Mouse (Mus musculus) midbrain, postnatal 0 days (tissue): ENCODE data around the gene Fam47c. TPM values are rescaled to one million over a fixed set of nuclear protein-coding genes. Genes with fewer than 3 reads are reported as not detected.

Experiments
- ATAC-seq: fragments of 200-750 bp; cut with Nextera tagmentation; 2 replicates; pipeline ENCODE4 v1.8.0; 2017; ENCODE audit warnings: moderate number of reproducible peaks, mild to moderate bottlenecking, moderate TSS enrichment, moderate library complexity; ENCODE audit not compliant: low FRiP score
- DNase-seq: peaks from one replicate; pipeline ENCODE4 v3.0.0-alpha.2; 2015; ENCODE audit warnings: low spot score
- H3K27ac ChIP-seq: fragments of 300-500 bp; sonication (generic); 2 replicates; pipeline ENCODE4 v1.5.1; 2014; ENCODE audit warnings: low read depth, mild to moderate bottlenecking, low read length, mixed read lengths
- H3K27me3 ChIP-seq: fragments of 300-500 bp; sonication (generic); 2 replicates; pipeline ENCODE4 v1.6.1; 2014; ENCODE audit warnings: low read length, control low read depth, mixed read lengths; ENCODE audit not compliant: insufficient read depth
- H3K36me3 ChIP-seq: fragments of 300-500 bp; sonication (generic); 2 replicates; pipeline ENCODE4 v1.6.1; 2014; ENCODE audit warnings: low read length, control low read depth, mixed read lengths; ENCODE audit not compliant: insufficient read depth
- H3K4me1 ChIP-seq: fragments of 300-500 bp; sonication (generic); 2 replicates; pipeline ENCODE4 v1.6.1; 2014; ENCODE audit warnings: mild to moderate bottlenecking, control low read depth, antibody characterized with exemption, low read length, mixed read lengths; ENCODE audit not compliant: insufficient read depth
- H3K4me2 ChIP-seq: fragments of 300-500 bp; sonication (generic); 2 replicates; pipeline ENCODE4 v1.6.1; 2014; ENCODE audit warnings: low read depth, mild to moderate bottlenecking, low read length, mixed read lengths; ENCODE audit not compliant: poor library complexity, severe bottlenecking
- H3K4me3 ChIP-seq: fragments of 300-500 bp; sonication (generic); 2 replicates; pipeline ENCODE4 v1.5.1; 2014; ENCODE audit warnings: low read depth, mild to moderate bottlenecking, low read length, moderate library complexity
- H3K9ac ChIP-seq: fragments of 300-500 bp; sonication (generic); replicated peaks from 2 replicates; pipeline ENCODE4 v1.6.1; 2014; ENCODE audit warnings: mild to moderate bottlenecking, low read length, moderate library complexity, mixed read lengths; ENCODE audit not compliant: poor library complexity, severe bottlenecking
- H3K9me3 ChIP-seq: fragments of 300-500 bp; sonication (generic); 2 replicates; pipeline ENCODE4 v1.6.1; 2016; ENCODE audit warnings: low read length, control low read depth
- CTCF ChIP-seq: IDR thresholded peaks from 2 replicates; pipeline ENCODE4 v1.5.1; 2016; ENCODE audit warnings: antibody characterized with exemption, mild to moderate bottlenecking
- WGBS: fragments of 180-500 bp; shearing (Covaris S2); extraction: QIAGEN DNeasy Blood & Tissue Kit; methylation state at CpG from one replicate; pipeline ENCODE4 v1.1.7; 2014; 5-methylcytosine and 5-hydroxymethylcytosine counted together
- polyA plus RNA-seq: library from polyadenylated mRNA; unstranded; fragments of >200 nt; fragmentation: Nextera tagmentation; extraction: Ambion mirVana; gene quantifications from 2 replicates; pipeline ENCODE4 v1.2.1, GENCODE M21; 2015
- total RNA-seq: library from RNA; depleted of rRNA; stranded (reverse); fragments of >200 nt; gene quantifications from 2 replicates; pipeline ENCODE4 v1.2.3, GENCODE M21; 2014; rRNA removed

The Fam47c gene
- total RNA-seq (not detected in 2 replicates), polyA plus RNA-seq (not detected in 2 replicates)

DNA sequence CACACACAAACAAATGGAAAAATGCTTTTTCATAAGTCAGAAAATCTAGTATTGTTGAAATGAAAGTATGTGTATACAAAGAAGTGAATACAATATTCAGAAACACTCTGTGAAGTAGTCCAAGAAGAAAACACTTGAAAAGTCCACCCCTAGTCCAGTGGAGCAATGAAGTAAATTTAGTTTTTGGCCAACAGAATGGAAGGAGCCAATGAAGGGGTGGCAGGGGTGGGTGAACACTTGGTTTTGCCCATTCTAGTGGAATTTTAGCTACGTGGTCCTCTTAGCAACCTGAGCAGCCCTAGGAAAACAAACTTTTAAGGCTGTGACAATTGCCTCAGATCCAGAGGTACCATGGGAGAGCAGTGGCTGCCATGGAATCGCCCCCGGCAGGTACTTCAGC, at the start of gene Fam47c:
Gene Fam47c, plus strand, starts transcription at position 301 of the 400 bp plus-strand sequence.
- Histone ChIP-seq H3K27ac (no peak within 1 kb of the TSS), H3K9ac (no peak within 1 kb of the TSS), H3K36me3 (no peaks in the 10 kb centered on the region), H3K4me3 (no peak within 1 kb of the TSS), H3K9me3 (no peaks in the 10 kb centered on the region), H3K27me3 (no peaks in the 10 kb centered on the region), H3K4me1 (no peaks in the 10 kb centered on the region), H3K4me2 (no peak within 1 kb of the TSS)
- TF ChIP-seq CTCF = no peak
- 92% methylated on average over 3 of the region's 3 CpGs for WGBS
- ATAC-seq = no peak
- DNase-seq = no peak

DNA sequence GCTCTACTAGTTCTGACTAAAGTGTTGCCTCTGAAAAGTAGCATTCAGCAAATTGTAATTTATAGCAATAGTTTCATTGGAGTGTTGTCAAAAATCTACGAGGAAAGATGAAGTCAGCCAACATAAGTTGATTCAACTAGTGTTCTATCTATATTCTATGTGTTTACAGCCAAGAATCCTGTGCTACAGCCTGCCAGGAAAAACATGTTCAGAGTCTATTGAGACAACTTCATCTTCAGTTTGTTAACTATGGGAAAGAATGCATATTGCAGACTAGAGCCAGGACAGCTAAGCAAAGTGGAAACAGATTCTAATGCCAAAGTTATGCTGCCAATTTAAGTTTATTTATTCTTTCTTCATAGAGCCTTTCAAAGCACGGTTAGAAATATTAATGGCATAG, 31.8 kb downstream of the Fam47c start:
- ATAC-seq (no peak), DNase-seq (no peak)
- no peak overlapping the region for H3K4me2 ChIP-seq
- H3K27ac ChIP-seq = no peak overlapping the region
- H3K36me3 ChIP-seq = no peaks in the 10 kb centered on the region
- no peaks in the 10 kb centered on the region for H3K9me3 ChIP-seq
- TF ChIP-seq CTCF = no peak
- H3K4me1 ChIP-seq = no peaks in the 10 kb centered on the region
- no peak overlapping the region for H3K4me3 ChIP-seq
- no peaks in the 10 kb centered on the region for H3K27me3 ChIP-seq
- no peak overlapping the region for H3K9ac ChIP-seq
- 65% methylated on average over 2 of the region's 2 CpGs for WGBS

- Histone ChIP-seq H3K36me3 (no peaks in the 10 kb centered on the region), H3K4me1 (no peaks in the 10 kb centered on the region), H3K9ac (no peak overlapping the region), H3K4me3 (no peak overlapping the region), H3K4me2 (no peak overlapping the region), H3K27ac (no peak overlapping the region), H3K27me3 (no peaks in the 10 kb centered on the region), H3K9me3 (no peaks in the 10 kb centered on the region; the same call in 1 of the 2 replicates)
- WGBS = 71% methylated on average over 2 of the region's 2 CpGs
- DNase-seq = no peak
- ATAC-seq = no peak
- no peak for TF ChIP-seq CTCF
Observed at GRCm38 (mm10) chrX:78777078-78777477, 39.5 kb downstream of the Fam47c start.

Other genes starting within 250 kb of the Fam47c start
- 7.3 and 20.3 TPM in 2 replicates for gene Prrg1, start 153.9 kb upstream of the Fam47c start, total RNA-seq
- 3.4 and 3.7 TPM in 2 replicates for gene Prrg1, start 153.9 kb upstream of the Fam47c start, polyA plus RNA-seq